10 mouse cellular contexts compared by ENCODE assay signal in the genomic region with DNA sequence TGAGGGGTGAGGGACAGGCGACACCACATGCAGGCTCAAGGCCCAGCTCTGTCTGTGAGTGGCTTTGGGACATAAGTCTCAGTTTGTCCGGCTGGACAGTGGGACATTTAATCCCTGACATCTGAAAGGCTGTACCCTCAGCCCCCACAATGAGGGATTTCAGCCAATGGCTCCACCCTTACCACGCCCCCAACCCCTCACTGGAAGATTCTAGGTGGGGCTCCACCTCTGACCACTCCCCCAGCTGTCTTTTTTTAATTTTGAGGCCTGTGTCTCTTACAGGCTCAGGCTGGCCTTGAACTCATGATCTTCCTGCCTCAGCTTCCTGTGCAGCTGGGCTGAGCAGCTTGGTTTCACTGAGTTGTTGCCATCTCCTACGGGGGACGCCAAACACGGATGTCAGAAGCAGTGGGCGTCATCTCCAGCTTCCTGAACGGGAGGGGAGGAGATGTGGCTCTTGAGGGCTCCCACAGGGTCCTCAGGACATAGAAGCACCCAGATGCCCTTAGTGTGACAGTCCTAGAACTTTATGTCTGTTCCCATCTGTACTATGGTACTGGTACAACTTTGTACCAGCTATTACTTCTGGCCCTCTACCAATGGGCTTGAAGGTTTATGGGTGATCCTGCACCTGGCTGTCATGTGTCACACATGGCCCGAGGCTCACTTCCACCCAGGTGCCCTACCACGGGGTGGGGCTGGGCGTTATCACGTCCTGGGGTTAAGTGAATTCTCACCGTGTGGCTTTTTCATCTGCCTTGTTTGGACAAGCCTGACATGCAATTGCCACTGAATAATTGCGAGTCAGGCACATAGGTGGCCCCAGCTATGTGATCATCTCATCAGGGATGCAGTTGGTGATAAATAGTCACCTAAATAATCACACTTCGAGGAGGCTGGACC. TPM values are rescaled to one million over a fixed set of nuclear protein-coding genes. Genes with fewer than 3 reads are reported as not detected.
DNase-seq lines count a peak whose midpoint lies in the region; ATAC-seq and TF ChIP-seq lines count a peak whose summit lies in the region.
"Had no signal": no experiment of that assay in that cellular context is flagged by ENCODE, and none has a peak within 500 bp of the region (broad histone marks: within the 10 kb centered on the region; RNA-seq: fewer than 3 reads in every experiment).

No protein-coding gene starts in this region.

- no peaks in the 10 kb centered on the region for H3K9me3 ChIP-seq in heart, embryonic 11.5 days (replicated peaks; ENCODE audit: control insufficient read depth, low read length)
- no peaks in the 10 kb centered on the region for H3K9me3 ChIP-seq in forebrain, embryonic 13.5 days (replicated peaks)
- H3K9me3 ChIP-seq in lung, postnatal 0 days (ENCODE audit: low read length) = no peaks in the 10 kb centered on the region
- no peaks in the 10 kb centered on the region for H3K9me3 ChIP-seq in stomach, embryonic 16.5 days (replicated peaks; ENCODE audit: control insufficient read depth, low read length)
- H3K9me3 ChIP-seq: limb, embryonic 13.5 days had no signal

- no peak overlapping the region for H3K4me2 ChIP-seq in heart, embryonic 11.5 days
- H3K4me2 ChIP-seq in forebrain, embryonic 13.5 days = no peak overlapping the region
- no peak overlapping the region for H3K4me2 ChIP-seq in lung, postnatal 0 days (replicated peaks; ENCODE audit: low read depth, low read length)
- no peak overlapping the region for H3K4me2 ChIP-seq in stomach, embryonic 16.5 days (ENCODE audit: low read depth, low read length)
- H3K4me2 ChIP-seq: limb, embryonic 13.5 days had no signal

- WGBS in heart, adult 2 months = 38% methylated on average over 15 of the region's 15 CpGs
- 54% methylated on average over 15 of the region's 15 CpGs for WGBS in heart, embryonic 11.5 days (ENCODE audit: insufficient replicate concordance)
- 71% methylated on average over 15 of the region's 15 CpGs for WGBS in forebrain, embryonic 13.5 days
- 47% methylated on average over 15 of the region's 15 CpGs for WGBS in lung, postnatal 0 days
- WGBS in stomach, embryonic 16.5 days = 45% methylated on average over 15 of the region's 15 CpGs

- H3K9ac ChIP-seq in heart, adult 2 months (ENCODE audit: low read depth, low read length) = peak overlapping the region; percentile 10
- H3K9ac ChIP-seq in heart, embryonic 11.5 days (ENCODE audit: low read depth, low read length) = no peak overlapping the region
- peak overlapping the region; percentile 45 for H3K9ac ChIP-seq in forebrain, embryonic 13.5 days
- no peak overlapping the region for H3K9ac ChIP-seq in lung, postnatal 0 days (replicated peaks; ENCODE audit: low read depth)
- peak overlapping the region; percentile 18; the same call in 1 of the 2 replicates for H3K9ac ChIP-seq in stomach, embryonic 16.5 days (ENCODE audit: low read length)

- no peaks in the 10 kb centered on the region for H3K79me2 ChIP-seq in heart, adult 2 months (replicated peaks; ENCODE audit: control insufficient read depth, insufficient read depth, low read length)

- TF ChIP-seq POLR2A in heart, adult 2 months (IDR thresholded peaks at IDR 0.05; ENCODE audit: insufficient read depth, low read depth, low read length) = no peak

- TF ChIP-seq CTCF in heart, adult 2 months (IDR thresholded peaks at IDR 0.05) = no peak
- TF ChIP-seq CTCF in lung, postnatal 0 days (IDR thresholded peaks at IDR 0.05) = no peak

- no peaks in the 10 kb centered on the region for H3K36me3 ChIP-seq in heart, adult 2 months (ENCODE audit: control insufficient read depth, insufficient read depth, low read length)
- no peaks in the 10 kb centered on the region for H3K36me3 ChIP-seq in heart, embryonic 11.5 days (ENCODE audit: control insufficient read depth, insufficient read depth, low read length)
- no peaks in the 10 kb centered on the region for H3K36me3 ChIP-seq in forebrain, embryonic 13.5 days (ENCODE audit: poor library complexity, severe bottlenecking)
- H3K36me3 ChIP-seq in lung, postnatal 0 days (ENCODE audit: insufficient read depth, low read length) = no peaks in the 10 kb centered on the region
- no peaks in the 10 kb centered on the region for H3K36me3 ChIP-seq in stomach, embryonic 16.5 days (ENCODE audit: control insufficient read depth, insufficient read depth, low read length)
- H3K36me3 ChIP-seq: limb, embryonic 13.5 days had no signal

- TF ChIP-seq EP300 in heart, adult 2 months (IDR thresholded peaks at IDR 0.05; ENCODE audit: insufficient read depth, low read depth, low read length) = no peak
- no peak for TF ChIP-seq EP300 in lung, postnatal 0 days (IDR thresholded peaks at IDR 0.05)

- peaks cover 9% of the 10 kb centered on the region for H3K4me1 ChIP-seq in heart, adult 2 months (ENCODE audit: control insufficient read depth, insufficient read depth, low read length)
- peaks cover 13% of the 10 kb centered on the region for H3K4me1 ChIP-seq in heart, embryonic 11.5 days (ENCODE audit: control insufficient read depth, insufficient read depth, low read length)
- peaks cover 41% of the 10 kb centered on the region for H3K4me1 ChIP-seq in forebrain, embryonic 13.5 days
- H3K4me1 ChIP-seq in lung, postnatal 0 days (ENCODE audit: insufficient read depth, low read depth, low read length) = peaks cover 16% of the 10 kb centered on the region
- H3K4me1 ChIP-seq in stomach, embryonic 16.5 days (ENCODE audit: control insufficient read depth, insufficient read depth, low read length) = peaks cover 19% of the 10 kb centered on the region

- intact Hi-C loops in heart, adult 2 months (cut with DNase I) = no loop called here

- H3K4me3 ChIP-seq in heart, adult 2 months = no peak overlapping the region
- H3K4me3 ChIP-seq in heart, embryonic 11.5 days (ENCODE audit: low read depth, low read length) = no peak overlapping the region
- H3K4me3 ChIP-seq in forebrain, embryonic 13.5 days = no peak overlapping the region
- no peak overlapping the region for H3K4me3 ChIP-seq in lung, postnatal 0 days (ENCODE audit: low read depth, low read length)
- H3K4me3 ChIP-seq in stomach, embryonic 16.5 days (replicated peaks; ENCODE audit: low read length) = no peak overlapping the region
- H3K4me3 ChIP-seq: erythroblast, embryonic 14.5 days; limb, embryonic 13.5 days had no signal

- no peak for ATAC-seq in heart, embryonic 11.5 days (replicated peaks; ENCODE audit: insufficient number of reproducible peaks, low FRiP score, low TSS enrichment)
- ATAC-seq in forebrain, embryonic 13.5 days = no peak
- ATAC-seq in lung, postnatal 0 days = no peak
- ATAC-seq in stomach, embryonic 16.5 days (ENCODE audit: insufficient read depth, low FRiP score) = no peak
- ATAC-seq in erythroid progenitor cell, adult 5-6 weeks (replicated peaks; ENCODE audit: low FRiP score, poor library complexity, severe bottlenecking) = no peak

- DNase-seq in heart, adult 2 months = peak in 1 of 2 experiments; percentile 28
- peak; percentile 3 for DNase-seq in right cerebral cortex, postnatal 25 days
- DNase-seq in right cerebral cortex, postnatal 36 days (ENCODE audit: low spot score in 2 of 2) = no peak
- no peak for DNase-seq in lung, postnatal 0 days (ENCODE audit: low spot score)

- H3K27me3 ChIP-seq in heart, adult 2 months (ENCODE audit: control insufficient read depth, insufficient read depth, low read length) = no peaks in the 10 kb centered on the region
- peaks cover 10% of the 10 kb centered on the region for H3K27me3 ChIP-seq in heart, embryonic 11.5 days (ENCODE audit: control insufficient read depth, insufficient read depth, low read length)
- H3K27me3 ChIP-seq in forebrain, embryonic 13.5 days = no peaks in the 10 kb centered on the region; the same call in 1 of the 2 replicates
- no peaks in the 10 kb centered on the region for H3K27me3 ChIP-seq in lung, postnatal 0 days (replicated peaks; ENCODE audit: insufficient read depth, low read length)
- H3K27me3 ChIP-seq in stomach, embryonic 16.5 days (ENCODE audit: control insufficient read depth, insufficient read depth, low read length) = no peaks in the 10 kb centered on the region

- H3K27ac ChIP-seq in heart, adult 2 months = peak overlapping the region; percentile 44
- no peak overlapping the region for H3K27ac ChIP-seq in heart, embryonic 11.5 days (ENCODE audit: low read depth, low read length)
- H3K27ac ChIP-seq in forebrain, embryonic 13.5 days = peak overlapping the region; percentile 54
- peak overlapping the region; percentile 34; the same call in 1 of the 2 replicates for H3K27ac ChIP-seq in lung, postnatal 0 days (ENCODE audit: low read length)
- no peak overlapping the region; the same call in none of the 2 replicates for H3K27ac ChIP-seq in stomach, embryonic 16.5 days (ENCODE audit: low read length)
- H3K27ac ChIP-seq: limb, embryonic 13.5 days had no signal

RNA-seq across cellular contexts. Expression of a gene that starts 20.8 kb away (rescaled TPM):
- total RNA-seq in heart, adult 2 months (2021) = 100 to 1,000 TPM in 1 of 2 experiments, 10 to 100 TPM in 1; 94.2 to 104 TPM
- 59.9 and 80.1 TPM in 2 replicates for polyA plus RNA-seq in heart, adult 2 months (2012; rRNA removed)
- 28.1 and 29.8 TPM in 2 replicates for polyA plus RNA-seq in heart, embryonic 11.5 days (2014; fragmentation: Nextera tagmentation; extraction: Ambion mirVana)
- 18.5 and 25.2 TPM in 2 replicates for polyA plus RNA-seq in forebrain, embryonic 13.5 days (2015; fragmentation: Nextera tagmentation; extraction: Ambion mirVana)
- 73.6 and 83.9 TPM in 2 replicates for polyA plus RNA-seq in lung, postnatal 0 days (2015; fragmentation: Nextera tagmentation; extraction: Ambion mirVana)
- 74.8 and 82.5 TPM in 2 replicates for polyA plus RNA-seq in stomach, embryonic 16.5 days (2015; fragmentation: Nextera tagmentation; extraction: Ambion mirVana)
- total RNA-seq in erythroid progenitor cell, adult 5-6 weeks (2015; ENCODE audit: low replicate concordance) = 10.1 and 15.1 TPM in 2 replicates
- 0.45 and 0.90 TPM in 2 replicates for total RNA-seq in erythroid progenitor cell, adult 5-6 weeks (2017; ENCODE audit: low replicate concordance)

RNA-seq across cellular contexts. Expression of a gene that starts 41.8 kb away (rescaled TPM):
- 1 to 10 TPM; 2.0 to 2.3 TPM for total RNA-seq in heart, adult 2 months (2021)
- 8.3 and 8.6 TPM in 2 replicates for polyA plus RNA-seq in heart, adult 2 months (2012; rRNA removed)
- polyA plus RNA-seq in heart, embryonic 11.5 days (2014; fragmentation: Nextera tagmentation; extraction: Ambion mirVana) = 4.2 and 5.8 TPM in 2 replicates
- 1.8 TPM in 2 replicates for polyA plus RNA-seq in forebrain, embryonic 13.5 days (2015; fragmentation: Nextera tagmentation; extraction: Ambion mirVana)
- polyA plus RNA-seq in lung, postnatal 0 days (2015; fragmentation: Nextera tagmentation; extraction: Ambion mirVana) = 3.1 and 3.6 TPM in 2 replicates
- 61.8 and 65.3 TPM in 2 replicates for polyA plus RNA-seq in stomach, embryonic 16.5 days (2015; fragmentation: Nextera tagmentation; extraction: Ambion mirVana)
- 5.4 and 7.5 TPM in 2 replicates for total RNA-seq in erythroid progenitor cell, adult 5-6 weeks (2015; ENCODE audit: low replicate concordance)
- total RNA-seq in erythroid progenitor cell, adult 5-6 weeks (2017; ENCODE audit: low replicate concordance) = 4.2 TPM in 1 of 2 replicates, not detected in the other
- polyA plus RNA-seq: erythroblast, embryonic 14.5 days had no signal

RNA-seq across cellular contexts. Expression of a gene that starts 45.8 kb away (rescaled TPM):
- 1 to 10 TPM in 1 of 2 experiments, not detected in 1; 1.2 TPM for total RNA-seq in heart, adult 2 months (2021)
- 0.88 and 1.2 TPM in 2 replicates for polyA plus RNA-seq in heart, adult 2 months (2012; rRNA removed)
- polyA plus RNA-seq in heart, embryonic 11.5 days (2014; fragmentation: Nextera tagmentation; extraction: Ambion mirVana) = 0.55 and 1.2 TPM in 2 replicates
- 2.1 and 2.3 TPM in 2 replicates for polyA plus RNA-seq in forebrain, embryonic 13.5 days (2015; fragmentation: Nextera tagmentation; extraction: Ambion mirVana)
- polyA plus RNA-seq in lung, postnatal 0 days (2015; fragmentation: Nextera tagmentation; extraction: Ambion mirVana) = 0.20 and 0.63 TPM in 2 replicates
- 1.3 and 1.5 TPM in 2 replicates for polyA plus RNA-seq in stomach, embryonic 16.5 days (2015; fragmentation: Nextera tagmentation; extraction: Ambion mirVana)
- not detected in 2 replicates for total RNA-seq in erythroid progenitor cell, adult 5-6 weeks (2015; ENCODE audit: low replicate concordance)
- not detected in 2 replicates for total RNA-seq in erythroid progenitor cell, adult 5-6 weeks (2017; ENCODE audit: low replicate concordance)

RNA-seq across cellular contexts. Expression of a gene that starts 47.9 kb away (rescaled TPM):
- under 1 TPM in 1 of 2 experiments, not detected in 1; 0.16 TPM for total RNA-seq in heart, adult 2 months (2021)
- polyA plus RNA-seq in heart, adult 2 months (2012; rRNA removed) = 0.39 and 0.73 TPM in 2 replicates
- 0.19 and 0.31 TPM in 2 replicates for polyA plus RNA-seq in heart, embryonic 11.5 days (2014; fragmentation: Nextera tagmentation; extraction: Ambion mirVana)
- 48.8 and 57.4 TPM in 2 replicates for polyA plus RNA-seq in forebrain, embryonic 13.5 days (2015; fragmentation: Nextera tagmentation; extraction: Ambion mirVana)
- polyA plus RNA-seq in lung, postnatal 0 days (2015; fragmentation: Nextera tagmentation; extraction: Ambion mirVana) = 0.08 and 0.11 TPM in 2 replicates
- 1.3 and 1.5 TPM in 2 replicates for polyA plus RNA-seq in stomach, embryonic 16.5 days (2015; fragmentation: Nextera tagmentation; extraction: Ambion mirVana)
- total RNA-seq in erythroid progenitor cell, adult 5-6 weeks (2015; ENCODE audit: low replicate concordance) = not detected in 2 replicates
- not detected in 2 replicates for total RNA-seq in erythroid progenitor cell, adult 5-6 weeks (2017; ENCODE audit: low replicate concordance)
- polyA plus RNA-seq: erythroblast, embryonic 14.5 days had no signal

RNA-seq across cellular contexts. Expression of a gene that starts 50.3 kb away (rescaled TPM):
- 1 to 10 TPM in 1 of 2 experiments, under 1 TPM in 1; 0.73 to 1.9 TPM for total RNA-seq in heart, adult 2 months (2021)
- 2.1 and 3.5 TPM in 2 replicates for polyA plus RNA-seq in heart, adult 2 months (2012; rRNA removed)
- polyA plus RNA-seq in heart, embryonic 11.5 days (2014; fragmentation: Nextera tagmentation; extraction: Ambion mirVana) = 1.4 and 2.9 TPM in 2 replicates
- polyA plus RNA-seq in forebrain, embryonic 13.5 days (2015; fragmentation: Nextera tagmentation; extraction: Ambion mirVana) = 4.2 and 5.8 TPM in 2 replicates
- 2.4 and 3.0 TPM in 2 replicates for polyA plus RNA-seq in lung, postnatal 0 days (2015; fragmentation: Nextera tagmentation; extraction: Ambion mirVana)
- 3.0 and 3.8 TPM in 2 replicates for polyA plus RNA-seq in stomach, embryonic 16.5 days (2015; fragmentation: Nextera tagmentation; extraction: Ambion mirVana)
- 2.1 and 4.3 TPM in 2 replicates for total RNA-seq in erythroid progenitor cell, adult 5-6 weeks (2015; ENCODE audit: low replicate concordance)
- not detected in 2 replicates for total RNA-seq in erythroid progenitor cell, adult 5-6 weeks (2017; ENCODE audit: low replicate concordance)

Comparison
In these comparisons a context has a peak if more than half of its experiments do, and no peak if none do; other contexts are left out.
1. H3K27ac ChIP-seq: peak in heart, adult 2 months (single experiment), forebrain, embryonic 13.5 days (single experiment) and lung, postnatal 0 days (single experiment); none in heart, embryonic 11.5 days (single experiment) and stomach, embryonic 16.5 days (single experiment).
2. H3K9ac ChIP-seq: peak in heart, adult 2 months (single experiment), forebrain, embryonic 13.5 days (single experiment) and stomach, embryonic 16.5 days (single experiment); none in heart, embryonic 11.5 days (single experiment) and lung, postnatal 0 days (single experiment).